Mouse (Mus musculus): ENCODE data around the gene Gpc5.

- TF ChIP-seq CTCF (IDR thresholded peaks at IDR 0.05; ENCODE audit: low read depth) (no peak), EP300 (optimal IDR thresholded peaks at IDR 0.05) (no peak)
These were observed 319.6 kb downstream of the Gpc5 start for GRCm38 (mm10) chr14:115411513-115412174.
